Mouse (Mus musculus): ENCODE measurements at regions not wholly inside any gene's neighbourhood (a gene's known extent, or its start where the extent isn't known, plus 50 kb on each side); places are given as distances from the start of the nearest gene placed in this dataset.

GRCm38 (mm10) chr4:95507141-95507945 is 50.0 kb upstream of the Fggy start:
- peak; percentile 34 for DNase-seq

All from adrenal gland, adult 8-10 months (tissue).